Mouse (Mus musculus) liver, postnatal 0 days (tissue): Measurements from ENCODE around the gene Gstp3.

Experiments used
- CTCF ChIP-seq: sonication (generic); IDR thresholded peaks from 2 replicates; pipeline ENCODE4 v1.5.1; 2016; ENCODE audit warnings: antibody characterized with exemption, low read depth
- EP300 ChIP-seq: IDR thresholded peaks from 2 replicates; pipeline ENCODE4 v1.6.1; 2016; ENCODE audit warnings: antibody characterized with exemption, low read depth, mild to moderate bottlenecking

GRCm38 (mm10) chr19:4098426-4098825 is 39.1 kb upstream of the Gstp3 start:
- no peak for TF ChIP-seq CTCF
- TF ChIP-seq EP300, result no peak
